Mouse (Mus musculus) urinary bladder, postnatal 10 days (tissue): ENCODE results near the gene Slc3a1.

Source experiments
- DNase-seq: peaks from one replicate; pipeline ENCODE4 v3.0.0; 2022; ENCODE audit warnings: low spot score

Gene Slc3a1

DNA sequence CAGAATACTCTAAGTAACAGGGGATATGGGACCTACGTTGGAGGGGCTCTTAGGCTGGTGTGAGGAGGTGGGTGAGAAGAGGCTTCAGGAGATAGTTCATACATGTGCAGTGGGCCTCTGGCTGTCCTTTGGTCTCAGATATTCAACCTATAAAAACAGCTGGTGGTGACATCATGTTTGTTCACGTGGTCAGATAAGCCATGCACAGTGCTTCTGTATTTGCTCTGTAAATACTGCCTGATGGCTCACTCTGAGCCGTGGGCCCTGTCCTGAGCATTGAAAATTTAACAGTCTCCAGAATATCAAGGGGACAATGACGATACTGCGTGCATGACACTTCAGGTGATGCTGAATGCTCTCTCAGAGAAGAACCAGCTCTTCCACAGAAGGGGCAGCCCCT, 9.7 kb downstream of the Slc3a1 start:
- DNase-seq = no peak

DNA sequence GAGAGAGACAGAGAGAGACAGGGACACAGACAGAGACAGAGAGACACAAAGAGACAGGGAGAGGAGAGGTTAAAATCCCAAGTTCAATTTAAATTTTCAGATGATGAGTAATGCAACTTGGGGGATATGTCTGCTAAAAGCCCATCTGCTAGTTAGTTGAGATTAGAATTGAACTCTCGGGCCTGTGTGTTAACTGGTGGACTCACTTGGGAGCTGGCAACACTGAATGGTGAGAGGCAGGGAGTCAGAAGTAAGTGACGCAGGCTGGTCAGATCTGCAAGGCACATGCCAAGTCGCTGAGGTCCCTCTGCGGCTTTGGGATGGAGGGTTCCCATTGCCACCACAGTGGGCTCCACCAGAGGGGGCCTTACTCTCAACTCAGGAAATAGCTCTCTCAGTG, 10.1 kb downstream of the Slc3a1 start:
- DNase-seq = no peak

DNA sequence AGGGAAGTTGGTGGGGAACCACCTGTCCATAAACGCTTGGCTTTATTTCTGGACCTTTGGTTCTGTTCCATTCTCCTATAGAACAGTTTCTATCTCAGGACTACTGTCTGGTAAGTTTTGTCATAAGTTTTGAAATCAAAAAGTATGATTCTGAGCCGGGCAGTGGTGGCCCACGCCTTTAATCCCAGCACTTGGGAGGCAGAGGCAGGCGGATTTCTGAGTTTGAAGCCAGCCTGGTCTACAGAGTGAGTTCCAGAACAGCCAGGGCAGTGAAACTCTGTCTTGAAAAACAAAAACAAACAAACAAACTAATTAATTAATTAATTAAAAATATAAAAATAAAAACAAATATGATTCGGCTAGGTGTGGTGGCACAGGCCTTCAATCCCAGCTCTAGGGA, 10.6 kb downstream of the Slc3a1 start:
- no peak for DNase-seq

DNA sequence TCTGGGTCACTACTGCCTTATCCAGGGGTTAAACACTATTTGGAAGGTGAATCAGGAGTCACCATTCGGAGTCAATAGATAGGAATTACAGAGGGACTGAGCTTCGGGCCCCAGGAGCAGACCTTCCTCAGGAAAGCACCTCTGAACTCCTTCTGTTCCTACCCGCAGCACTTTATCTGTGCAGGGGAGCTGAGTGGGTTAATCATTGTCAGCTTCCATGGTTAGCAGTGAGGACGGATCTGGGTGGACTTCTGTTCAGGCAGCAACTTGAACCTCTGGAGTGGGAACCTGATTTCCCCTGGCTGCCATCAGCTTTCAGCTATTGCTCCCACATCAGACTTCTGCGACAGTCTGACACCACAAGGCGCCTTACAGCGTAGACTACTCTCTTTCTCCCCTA, 12.7 kb downstream of the Slc3a1 start:
- no peak for DNase-seq

DNA sequence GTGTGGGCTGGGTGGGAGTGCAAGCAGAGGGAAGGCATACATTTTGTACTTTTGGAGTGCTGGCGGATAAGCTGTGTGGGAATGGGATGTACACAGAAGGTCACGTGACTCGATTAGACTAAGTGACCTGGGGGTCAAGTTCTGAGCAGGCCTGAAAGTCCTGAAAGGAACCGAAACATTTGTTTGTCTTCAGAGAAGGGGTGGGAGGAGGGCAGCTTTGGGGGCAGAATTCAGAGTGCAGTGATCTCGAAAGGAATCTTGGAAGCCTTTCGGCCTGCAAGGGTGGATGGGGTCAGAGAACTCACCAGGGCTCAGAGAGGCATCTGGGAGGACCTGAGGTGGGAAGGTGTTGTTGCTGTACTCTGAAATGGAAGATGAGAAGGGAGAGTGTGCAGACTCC, 14.2 kb downstream of the Slc3a1 start:
- DNase-seq = no peak

DNA sequence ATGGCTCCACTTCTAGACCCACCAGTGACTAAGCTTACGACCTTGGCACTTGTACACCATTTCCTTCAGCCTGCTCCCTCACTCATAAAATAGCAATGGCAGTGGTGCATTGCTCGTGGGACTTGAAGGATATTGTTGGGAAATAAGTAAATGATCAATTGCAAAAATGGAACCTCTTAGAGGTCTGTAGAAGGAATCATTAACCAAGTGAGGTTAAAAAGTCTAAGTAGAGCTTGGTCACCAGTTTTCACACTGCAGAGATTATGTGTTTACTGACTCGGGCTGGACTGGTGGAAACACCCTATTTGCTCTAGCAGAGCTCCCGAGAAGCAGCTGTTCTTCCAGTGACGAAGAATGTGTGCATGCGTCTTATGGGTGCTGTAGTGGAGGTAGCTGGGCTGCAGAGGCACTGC, 15.2 kb downstream of the Slc3a1 start:
- no peak for DNase-seq

DNA sequence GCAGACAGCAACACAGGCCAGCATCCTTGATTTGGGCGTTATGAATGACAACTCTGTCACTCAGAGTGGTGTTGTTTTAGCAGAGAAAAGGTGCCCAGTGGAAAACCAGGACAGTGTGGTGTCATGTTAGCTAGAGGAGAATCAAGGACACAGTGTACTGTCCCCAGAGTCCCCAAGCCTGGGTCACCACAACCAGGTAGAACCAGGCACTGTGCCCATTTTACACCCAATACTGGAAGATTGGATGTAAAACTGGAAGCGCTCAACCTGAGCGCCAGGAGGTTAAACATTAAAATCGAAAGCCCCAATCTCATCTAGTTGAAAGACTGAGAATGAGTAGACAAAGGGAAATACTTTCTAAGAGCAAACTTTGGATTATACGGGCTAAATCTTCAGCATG, 16.3 kb downstream of the Slc3a1 start:
- DNase-seq = no peak

DNA sequence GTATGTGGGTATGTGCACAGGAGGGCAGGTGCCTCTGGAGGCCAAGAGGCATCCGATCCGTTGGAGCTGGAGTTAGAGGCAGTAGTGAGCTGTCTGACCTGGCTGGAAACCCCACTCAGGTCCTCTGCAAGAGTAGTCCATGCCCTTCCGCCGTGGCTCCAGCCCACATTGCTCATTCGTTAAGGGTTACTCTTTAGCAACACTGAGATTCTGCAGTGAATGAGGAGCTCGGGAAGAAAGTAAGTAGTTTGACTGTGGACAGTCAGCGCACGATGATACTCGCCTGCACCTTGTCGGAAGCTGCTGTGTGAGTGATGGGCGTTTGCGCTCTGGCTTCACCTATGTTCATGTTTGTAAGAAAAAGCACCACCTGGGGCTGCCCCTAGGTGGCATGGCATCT, 17.0 kb downstream of the Slc3a1 start:
- no peak for DNase-seq

DNA sequence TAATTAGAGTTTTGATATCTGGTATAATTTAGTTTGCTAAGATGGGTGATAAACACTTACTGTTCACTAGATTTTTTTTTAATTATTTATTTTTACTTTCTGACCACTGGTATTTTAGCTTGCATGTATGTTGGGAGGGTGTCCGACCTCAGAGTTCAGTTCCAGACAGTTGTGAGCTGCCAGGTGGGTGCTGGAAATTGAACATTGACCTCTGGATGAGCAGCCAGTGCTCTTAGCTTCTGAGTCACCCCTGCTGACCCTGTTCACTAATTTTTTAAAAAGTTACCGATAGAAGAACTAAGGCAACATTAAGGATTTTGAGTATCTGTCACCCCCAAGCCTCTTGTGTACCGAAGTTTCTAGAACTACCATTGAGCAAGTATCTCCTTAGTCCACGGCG, 20.2 kb downstream of the Slc3a1 start:
- no peak for DNase-seq

DNA sequence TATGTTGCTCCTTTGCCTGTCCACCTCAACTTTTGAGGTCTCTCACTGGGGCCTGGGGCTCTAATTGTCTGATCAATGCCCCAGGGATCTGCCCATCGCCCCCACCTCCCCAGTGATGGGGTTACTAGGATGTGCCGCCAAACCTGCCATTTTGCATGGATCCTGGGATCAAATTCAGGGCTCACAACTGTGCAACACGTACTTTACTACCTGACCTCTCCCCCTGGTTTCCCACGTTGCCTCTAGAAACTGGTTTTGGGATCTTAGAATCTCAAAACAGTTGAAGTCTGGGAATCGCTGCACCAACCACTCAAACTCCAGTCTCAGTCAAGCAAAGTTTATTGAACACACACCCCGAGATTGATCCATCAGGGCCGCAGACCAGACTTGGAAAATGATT, 30.1 kb downstream of the Slc3a1 start:
- DNase-seq = no peak

DNA sequence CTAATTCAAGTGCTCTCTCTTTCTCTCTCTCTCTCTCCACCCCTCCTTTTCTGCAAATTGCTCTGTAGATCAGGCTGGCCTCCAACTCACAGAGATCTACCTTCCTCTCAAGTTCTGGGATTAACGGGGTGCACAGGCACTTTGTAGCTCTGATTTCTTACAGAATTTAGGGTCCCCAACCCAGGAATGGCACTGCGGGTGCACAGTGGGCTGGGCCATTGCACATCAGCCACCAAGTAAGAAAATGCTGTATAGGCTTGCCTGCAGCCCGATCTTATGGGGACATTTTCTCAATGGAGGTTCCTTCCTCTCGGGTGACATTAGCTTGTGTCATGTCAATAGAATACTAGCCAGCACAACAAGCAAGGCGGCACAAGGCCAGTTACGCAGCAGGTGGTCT, 31.0 kb downstream of the Slc3a1 start:
- DNase-seq = no peak

DNA sequence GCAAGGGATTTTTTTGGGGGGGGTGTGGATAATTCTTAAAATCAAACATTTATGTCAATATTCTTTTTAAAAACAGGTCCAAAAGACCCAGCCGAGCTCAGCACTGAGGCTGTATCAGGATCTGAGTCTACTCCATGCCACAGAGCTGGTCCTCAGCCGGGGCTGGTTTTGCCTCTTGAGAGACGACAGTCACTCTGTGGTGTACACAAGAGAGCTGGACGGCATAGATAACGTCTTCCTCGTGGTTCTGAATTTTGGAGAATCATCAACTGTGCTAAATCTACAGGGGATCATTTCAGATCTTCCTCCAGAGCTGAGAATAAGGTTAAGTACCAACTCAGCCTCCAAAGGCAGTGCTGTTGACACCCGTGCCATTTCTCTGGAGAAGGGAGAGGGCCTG, 35.4 kb downstream of the Slc3a1 start:
- DNase-seq = no peak

DNA sequence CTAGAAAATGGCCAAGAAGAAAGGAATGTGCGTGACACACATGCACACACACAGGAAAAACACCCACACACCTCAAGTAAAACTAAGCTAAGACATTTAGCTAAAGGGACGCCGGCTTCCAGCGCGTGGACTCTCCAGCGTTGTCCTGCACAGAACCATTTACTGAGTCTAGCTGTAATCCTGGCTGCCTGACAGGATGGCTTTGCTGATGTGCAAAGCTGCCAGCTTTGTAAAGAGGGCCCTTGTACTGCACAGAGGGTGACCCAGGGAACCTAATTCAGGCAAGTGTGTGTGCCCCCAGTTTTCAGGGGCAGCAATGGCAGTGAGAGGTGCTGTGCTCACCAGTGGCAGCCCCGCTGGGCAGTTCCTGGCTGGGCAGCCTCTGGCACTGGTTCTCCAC, 39.2 kb downstream of the Slc3a1 start:
- no peak for DNase-seq

DNA sequence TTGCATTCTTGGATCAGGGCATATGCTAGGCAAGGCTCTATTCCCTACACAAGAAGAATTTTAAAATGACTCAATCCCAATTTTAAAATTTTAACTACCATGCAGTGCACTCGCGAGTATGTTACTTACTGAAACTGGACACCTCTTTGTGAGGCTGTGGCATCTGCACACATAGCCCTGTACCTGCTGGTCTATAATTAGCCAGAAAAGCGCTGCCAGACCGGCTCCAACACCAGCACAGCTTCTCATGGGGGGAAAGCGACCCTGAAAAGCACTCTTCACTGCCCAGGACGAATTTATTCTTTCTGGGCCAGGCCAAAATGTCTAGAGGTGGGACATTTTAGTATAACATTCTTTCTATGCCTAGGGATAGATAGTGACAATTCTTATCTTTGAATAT, 42.5 kb downstream of the Slc3a1 start:
- DNase-seq = no peak

DNA sequence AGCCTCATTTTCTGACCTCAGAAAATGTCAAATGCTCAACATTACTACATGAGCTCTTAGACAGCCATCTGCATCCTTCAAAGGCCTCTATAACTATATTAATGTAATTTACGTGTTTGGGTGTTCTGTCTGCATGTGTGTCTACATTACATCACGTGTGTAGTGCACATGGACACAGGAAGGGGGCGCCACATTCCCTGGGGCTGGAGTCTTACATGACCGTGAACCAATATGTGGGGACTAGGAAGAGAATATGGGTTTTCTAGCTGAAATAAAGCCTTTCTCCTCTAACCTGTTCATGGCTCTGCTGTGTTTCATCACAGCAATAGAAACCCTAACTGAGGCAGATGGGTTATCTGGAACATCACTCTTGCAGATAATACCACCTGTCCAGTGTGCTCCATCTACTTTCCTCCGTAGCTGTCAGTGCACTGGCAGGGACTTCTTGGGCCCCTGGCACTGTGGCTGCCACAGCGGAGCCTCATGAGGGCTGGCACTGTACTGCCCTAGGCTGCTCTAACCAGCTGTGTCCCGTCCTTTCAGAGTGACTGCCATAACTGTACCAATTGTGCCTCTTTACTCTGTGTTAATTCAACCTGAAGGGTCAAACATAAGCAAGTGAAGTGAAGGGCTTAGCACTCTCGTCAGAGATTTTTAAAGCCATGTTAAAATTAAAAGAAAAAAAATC, 43.1 kb downstream of the Slc3a1 start:
- no peak for DNase-seq

DNA sequence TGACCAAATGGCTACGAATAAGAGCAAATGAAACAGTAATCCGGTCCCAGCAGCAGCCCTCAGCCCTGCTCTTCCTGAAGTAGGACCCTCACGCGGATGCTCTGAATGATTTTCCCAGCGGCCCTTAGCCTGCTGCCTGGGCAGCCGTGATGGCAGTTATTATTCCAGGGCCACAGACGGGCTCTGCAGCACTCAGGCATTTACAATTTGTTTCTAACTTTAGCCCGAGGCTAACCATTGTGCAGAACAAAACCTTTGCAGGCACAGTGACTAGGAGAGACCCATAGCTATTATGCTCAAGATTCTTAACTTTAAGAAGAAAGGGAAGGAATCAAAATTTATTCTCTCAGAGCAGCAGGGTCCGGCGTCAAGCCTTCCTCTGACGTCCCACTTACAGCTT, 44.2 kb downstream of the Slc3a1 start:
- no peak for DNase-seq

DNA sequence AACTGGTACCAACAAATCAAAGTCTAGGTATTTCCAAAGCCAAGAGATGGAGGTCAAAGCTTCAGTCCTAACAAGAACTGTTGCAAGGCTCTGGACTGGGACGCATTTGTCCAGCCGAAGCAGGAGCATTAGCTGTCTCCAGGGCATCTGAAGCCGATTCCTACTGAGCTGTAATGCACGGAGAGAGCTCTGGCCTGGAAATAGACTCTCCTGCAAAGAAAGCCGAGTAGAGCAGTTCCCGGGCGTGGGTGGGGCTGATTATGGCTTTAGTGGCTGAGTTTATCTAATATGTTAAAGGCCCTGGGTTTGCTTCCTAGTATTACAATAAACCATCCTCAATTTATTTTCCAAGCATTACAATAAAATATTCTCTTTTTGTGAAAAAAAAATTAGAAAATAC, 45.0 kb downstream of the Slc3a1 start:
- no peak for DNase-seq

DNA sequence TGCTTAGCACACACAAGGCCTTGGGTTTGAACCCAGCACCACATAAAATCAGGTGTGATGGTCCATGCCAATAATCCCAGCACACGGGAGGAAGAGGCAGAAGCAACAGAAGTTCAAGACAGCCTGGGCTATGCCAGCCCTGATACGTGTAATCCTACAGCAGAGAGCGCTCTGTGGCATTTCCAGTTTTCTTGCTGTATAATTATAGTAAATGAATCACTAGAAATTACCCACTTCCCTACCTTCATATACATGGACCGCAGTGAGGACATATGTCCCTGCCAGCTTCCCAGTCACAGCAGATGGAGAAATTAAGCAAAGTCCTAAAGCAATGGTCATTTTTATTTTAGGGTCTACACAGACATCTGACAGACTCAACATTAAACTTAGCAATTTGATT, 45.9 kb downstream of the Slc3a1 start:
- no peak for DNase-seq

DNA sequence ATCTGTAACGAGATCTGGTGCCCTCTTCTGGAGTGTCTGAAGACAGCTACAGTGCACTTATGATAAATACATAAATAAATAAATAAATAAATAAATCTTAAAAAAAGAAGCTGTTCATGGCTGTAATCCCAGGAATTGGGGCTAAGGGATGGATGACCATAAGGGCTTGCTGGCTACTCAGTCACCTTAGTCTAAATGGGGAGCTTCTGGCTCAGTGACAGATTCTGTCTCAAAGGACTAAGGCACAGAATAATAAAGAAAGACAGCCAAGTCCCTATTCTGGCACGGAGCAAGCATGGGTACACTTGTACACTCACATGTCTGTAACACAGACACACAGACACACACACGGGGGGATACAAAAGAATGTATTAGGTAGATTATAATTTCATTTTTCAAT, 51.1 kb downstream of the Slc3a1 start:
- DNase-seq = no peak

DNA sequence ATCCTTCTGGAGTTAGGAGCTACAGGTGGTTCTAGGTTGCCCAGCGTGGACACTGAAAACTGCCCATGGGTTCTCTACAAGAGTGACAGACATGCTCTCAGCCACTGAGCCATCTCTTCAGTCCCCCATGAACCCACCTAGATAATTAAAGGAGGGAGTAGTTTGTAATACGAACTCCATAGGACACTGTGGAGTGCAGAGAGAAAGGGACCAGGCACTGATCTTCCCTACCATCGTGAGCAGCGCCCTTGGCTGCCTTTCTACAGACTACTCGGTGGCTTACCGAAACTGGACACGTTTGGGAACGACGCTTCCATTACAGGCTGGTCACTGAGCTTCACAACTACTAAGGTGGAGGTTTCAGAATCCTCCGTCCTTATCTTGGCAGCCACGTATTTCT, 52.6 kb downstream of the Slc3a1 start:
- no peak for DNase-seq

DNA sequence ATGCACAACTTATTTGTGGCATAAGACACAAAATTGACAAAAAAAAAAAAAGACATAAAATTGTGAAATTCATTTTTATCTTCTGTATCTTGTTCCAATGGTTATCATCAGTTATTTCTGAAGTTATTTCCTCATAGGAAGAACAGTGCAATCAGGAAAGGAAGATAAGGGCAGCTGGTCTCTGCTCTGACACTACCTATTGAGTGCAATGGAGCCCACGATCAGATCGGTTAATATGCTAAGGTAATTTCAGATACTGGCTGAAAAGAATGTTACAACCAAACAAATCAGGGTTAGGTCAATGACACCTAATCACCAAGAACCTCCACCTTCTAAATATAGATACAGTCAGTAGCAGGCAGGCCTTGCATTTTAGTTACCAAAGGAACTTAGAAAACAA, 57.2 kb downstream of the Slc3a1 start:
- DNase-seq = no peak

DNA sequence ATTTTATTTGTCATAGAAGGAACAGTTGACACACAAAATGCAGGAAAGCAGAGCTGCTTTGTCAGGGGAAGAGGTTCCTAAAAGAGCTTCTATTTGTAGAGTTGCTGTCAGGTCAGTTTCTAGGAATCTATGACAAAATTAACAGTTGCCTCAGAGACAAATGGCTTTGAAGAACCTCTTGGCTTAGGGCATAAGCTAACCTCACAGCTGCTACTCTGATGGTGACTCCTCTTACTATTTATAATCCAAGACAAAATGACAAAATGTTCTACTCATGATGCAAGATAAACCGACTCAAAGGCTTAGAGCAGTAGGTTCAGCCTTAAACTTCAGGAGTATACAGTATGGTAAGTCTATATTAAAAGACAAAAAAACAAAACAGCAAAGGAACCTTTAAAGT, 58.3 kb downstream of the Slc3a1 start:
- DNase-seq = no peak

DNA sequence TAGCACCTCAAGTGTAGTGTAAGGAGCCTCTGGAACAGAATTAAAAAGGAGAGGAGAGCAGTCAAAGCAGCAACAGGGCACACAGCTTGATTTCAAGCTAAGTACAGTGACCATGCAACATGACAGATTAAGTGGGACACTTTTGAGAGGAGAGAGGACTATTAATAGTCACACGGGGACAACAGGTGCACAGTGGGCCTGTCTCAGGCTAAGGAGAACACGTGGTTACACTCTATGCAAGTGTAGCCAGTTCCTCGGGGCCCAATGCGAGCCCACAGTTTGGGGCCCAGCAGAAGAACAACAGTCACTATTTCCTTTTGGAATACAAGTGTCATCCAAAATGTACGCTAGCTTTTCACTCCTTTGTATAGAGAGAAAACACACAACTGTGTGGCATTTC, 59.4 kb downstream of the Slc3a1 start:
- no peak for DNase-seq

DNA sequence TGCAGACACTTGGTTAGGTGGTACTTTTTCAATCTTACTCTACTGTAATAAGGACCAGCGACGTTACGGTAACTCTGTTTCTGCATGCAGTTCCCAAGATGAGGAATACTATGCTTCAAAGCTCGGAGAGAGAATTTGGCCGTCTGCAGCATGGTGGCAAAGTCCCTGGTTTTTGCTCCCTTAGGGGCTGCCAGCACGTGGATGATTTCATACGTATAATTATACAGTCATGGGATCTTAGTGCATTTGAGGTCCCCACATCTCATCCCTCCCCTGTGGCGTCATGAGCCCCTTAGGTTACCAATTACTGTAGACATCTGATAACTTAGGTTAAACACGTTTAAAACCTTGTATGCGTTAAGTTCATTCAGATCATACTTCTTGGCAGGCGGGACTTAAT, 60.2 kb downstream of the Slc3a1 start:
- DNase-seq = no peak

DNA sequence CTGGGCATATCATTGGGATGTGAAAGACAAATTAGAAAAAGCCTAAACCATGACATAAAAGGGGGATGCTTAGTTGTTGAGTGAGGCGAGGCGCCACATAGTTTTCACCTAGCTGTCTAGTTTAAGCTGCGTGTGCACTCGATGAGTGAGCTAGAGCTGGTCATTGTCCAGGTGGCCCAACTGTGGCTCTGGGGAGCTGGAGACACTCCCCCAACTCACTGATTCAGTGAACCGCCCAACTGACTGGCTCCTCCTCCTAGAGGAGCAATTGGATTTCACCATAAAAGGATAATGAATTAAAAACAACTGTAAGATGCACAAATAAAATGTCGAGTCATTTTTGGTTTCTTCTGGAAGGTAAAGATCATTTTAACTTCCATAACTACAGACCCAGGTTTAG, 60.8 kb downstream of the Slc3a1 start:
- no peak for DNase-seq
